Mouse (Mus musculus): ENCODE measurements around the gene Ttc28. TPM values are rescaled to one million over a fixed set of nuclear protein-coding genes. Genes with fewer than 3 reads are reported as not detected.

Gene Ttc28
- polyA plus RNA-seq, 1 experiment: 14.4 TPM

- Histone ChIP-seq H3K4me3 (replicated peaks; ENCODE audit: extremely low read depth, low read depth, low read length) (no peak overlapping the region), H3K4me1 (ENCODE audit: control insufficient read depth, insufficient read depth, low read length) (peaks cover 7% of the 10 kb centered on the region; the same call in 1 of the 2 replicates)
- 62% methylated on average over 4 of the region's 4 CpGs for WGBS
- TF ChIP-seq CTCF (IDR thresholded peaks at IDR 0.05; ENCODE audit: insufficient read depth, low read length): no peak
- TF ChIP-seq POLR2A (IDR thresholded peaks at IDR 0.05; ENCODE audit: borderline replicate concordance, extremely low read depth, low read depth, low read length): no peak
- DNase-seq: no peak
Measured at GRCm38 (mm10) chr5:111204976-111205586, 325.5 kb downstream of the Ttc28 start.

DNA sequence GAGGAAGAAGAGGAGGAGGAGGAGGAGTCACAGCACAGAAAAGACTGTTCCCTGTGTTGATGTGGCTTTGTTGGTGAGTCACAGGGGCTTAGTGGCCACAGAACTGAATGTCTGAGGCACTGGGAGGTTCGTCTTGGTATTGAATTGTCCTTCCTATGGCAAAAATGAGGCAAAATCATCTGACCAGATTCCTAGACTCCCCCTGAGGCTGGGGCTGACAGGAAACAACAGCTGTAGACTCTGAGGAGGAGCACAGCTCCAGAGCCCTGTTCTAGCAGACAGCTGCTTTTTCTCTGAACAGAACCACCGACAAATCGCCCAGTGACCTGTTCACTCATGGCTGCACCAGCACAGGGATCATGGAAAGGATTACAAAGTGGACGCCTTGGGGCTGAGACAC lies 326.2 kb downstream of the Ttc28 start:
- Histone ChIP-seq H3K4me3 (replicated peaks; ENCODE audit: extremely low read depth, low read depth, low read length) (no peak overlapping the region), H3K4me1 (ENCODE audit: control insufficient read depth, insufficient read depth, low read length) (peaks cover 5% of the 10 kb centered on the region; the same call in 1 of the 2 replicates)
- no peak for DNase-seq
- WGBS: 54% methylated on average over 4 of the region's 4 CpGs
- no peak for TF ChIP-seq CTCF (IDR thresholded peaks at IDR 0.05; ENCODE audit: insufficient read depth, low read length)
- TF ChIP-seq POLR2A (IDR thresholded peaks at IDR 0.05; ENCODE audit: borderline replicate concordance, extremely low read depth, low read depth, low read length): no peak

DNA sequence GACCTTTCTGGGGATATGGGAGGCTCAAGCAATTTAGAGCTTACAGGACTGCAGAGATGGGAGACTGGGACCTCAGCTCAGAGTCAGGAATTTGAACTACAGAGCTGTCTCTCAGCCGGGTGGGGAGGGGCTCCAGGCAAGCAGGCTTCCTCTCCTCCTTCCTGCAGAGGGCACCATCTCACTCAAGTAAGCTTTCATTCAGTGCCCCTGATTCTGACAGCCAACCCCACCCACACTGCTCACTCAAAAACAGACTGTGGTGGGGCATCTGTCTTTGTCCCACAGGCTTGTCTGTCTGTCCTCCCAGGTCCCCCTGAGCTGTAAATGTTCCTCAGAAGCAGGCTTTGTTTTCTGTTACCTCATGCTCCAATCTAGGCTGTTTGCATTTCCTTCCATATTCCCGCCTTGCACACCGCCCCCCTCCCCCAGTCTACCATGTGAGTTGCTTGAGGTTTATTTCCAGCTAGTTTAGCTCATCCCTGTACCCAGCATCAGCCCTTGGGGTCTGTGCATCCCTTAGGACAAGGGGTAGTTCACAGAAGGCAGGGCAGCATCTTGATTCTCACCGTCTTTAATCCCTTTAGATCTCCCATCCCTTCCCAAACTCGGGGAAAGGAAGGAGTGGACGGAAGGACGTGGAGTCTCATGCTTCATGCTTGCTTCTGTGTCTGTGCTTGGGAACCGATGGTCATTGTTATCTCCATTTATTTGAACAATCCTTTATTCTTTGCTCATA lies 328.5 kb downstream of the Ttc28 start:
- TF ChIP-seq CTCF (IDR thresholded peaks at IDR 0.05; ENCODE audit: insufficient read depth, low read length) (peak; percentile 66), POLR2A (IDR thresholded peaks at IDR 0.05; ENCODE audit: borderline replicate concordance, extremely low read depth, low read depth, low read length) (no peak)
- 38% methylated on average over 8 of the region's 8 CpGs for WGBS
- DNase-seq: no peak

GRCm38 (mm10) chr5:111208660-111208969 lies 329.0 kb downstream of the Ttc28 start:
- Histone ChIP-seq H3K4me1 (ENCODE audit: control insufficient read depth, insufficient read depth, low read length) (peaks cover 2% of the 10 kb centered on the region; the same call in 1 of the 2 replicates), H3K4me3 (replicated peaks; ENCODE audit: extremely low read depth, low read depth, low read length) (no peak overlapping the region)
- peak; percentile 56 for DNase-seq
- TF ChIP-seq CTCF (IDR thresholded peaks at IDR 0.05; ENCODE audit: insufficient read depth, low read length): peak; percentile 95
- no peak for TF ChIP-seq POLR2A (IDR thresholded peaks at IDR 0.05; ENCODE audit: borderline replicate concordance, extremely low read depth, low read depth, low read length)
- WGBS: 43% methylated on average over 5 of the region's 5 CpGs

More for the DNA sequence above, 328.5 kb downstream of the Ttc28 start:
- H3K4me3 ChIP-seq (replicated peaks; ENCODE audit: extremely low read depth, low read depth, low read length): no peak overlapping the region
- peaks cover 2% of the 10 kb centered on the region; the same call in 1 of the 2 replicates for H3K4me1 ChIP-seq (ENCODE audit: control insufficient read depth, insufficient read depth, low read length)

DNA sequence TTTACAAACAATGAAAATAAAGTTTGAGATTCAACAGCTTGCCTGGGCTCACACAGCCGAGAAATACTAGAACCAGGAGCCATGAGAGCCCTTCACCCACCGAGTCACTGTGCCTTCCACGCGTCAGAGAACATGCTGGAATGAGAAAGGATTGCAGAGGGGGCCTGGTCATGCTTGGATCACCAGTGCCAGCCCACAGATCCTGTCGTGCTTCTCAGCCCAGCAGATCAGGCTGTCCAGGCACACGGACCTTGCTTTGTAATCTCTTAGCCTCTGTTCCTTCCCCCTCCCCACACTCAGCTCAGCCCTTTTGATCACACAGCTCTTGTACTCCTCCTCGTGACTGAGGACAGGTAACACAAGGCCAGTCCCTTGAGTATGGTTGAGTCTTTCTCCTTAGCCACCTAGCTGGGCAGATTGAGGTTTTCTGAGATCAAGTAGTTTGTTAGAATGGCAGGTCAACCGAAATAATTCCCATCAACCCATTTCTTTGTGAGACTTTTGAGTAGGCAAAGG lies 334.4 kb downstream of the Ttc28 start:
- Histone ChIP-seq H3K4me1 (ENCODE audit: control insufficient read depth, insufficient read depth, low read length) (peaks cover 19% of the 10 kb centered on the region), H3K4me3 (replicated peaks; ENCODE audit: extremely low read depth, low read depth, low read length) (no peak overlapping the region)
- 49% methylated on average over 8 of the region's 8 CpGs for WGBS
- TF ChIP-seq POLR2A (IDR thresholded peaks at IDR 0.05; ENCODE audit: borderline replicate concordance, extremely low read depth, low read depth, low read length): no peak
- TF ChIP-seq CTCF (IDR thresholded peaks at IDR 0.05; ENCODE audit: insufficient read depth, low read length): no peak
- no peak for DNase-seq

GRCm38 (mm10) chr5:111214890-111215289 lies 335.3 kb downstream of the Ttc28 start:
- Histone ChIP-seq H3K4me3 (replicated peaks; ENCODE audit: extremely low read depth, low read depth, low read length) (no peak overlapping the region), H3K4me1 (ENCODE audit: control insufficient read depth, insufficient read depth, low read length) (peaks cover 19% of the 10 kb centered on the region)
- 59% methylated on average over 13 of the region's 13 CpGs for WGBS
- TF ChIP-seq POLR2A (IDR thresholded peaks at IDR 0.05; ENCODE audit: borderline replicate concordance, extremely low read depth, low read depth, low read length) (no peak), CTCF (IDR thresholded peaks at IDR 0.05; ENCODE audit: insufficient read depth, low read length) (no peak)
- DNase-seq: no peak

DNA sequence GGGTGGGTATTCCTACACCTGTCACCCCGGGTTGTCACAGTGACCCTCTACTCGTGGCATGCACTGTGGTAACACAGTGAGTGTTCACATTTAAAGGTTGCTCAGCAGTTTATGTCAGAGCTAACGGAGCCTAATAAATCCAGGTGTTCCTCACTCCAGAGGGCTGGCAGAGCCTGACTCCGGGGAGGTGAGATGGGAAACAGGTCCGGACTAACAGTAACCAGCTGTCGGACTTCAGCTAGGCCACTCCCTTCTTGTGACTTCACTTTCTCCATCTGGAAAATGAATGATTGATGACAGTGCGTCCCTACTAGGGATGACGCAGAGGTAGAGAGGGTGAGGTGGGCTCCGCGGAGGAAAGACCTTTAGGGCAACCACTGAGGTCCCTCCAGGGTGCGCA lies 336.1 kb downstream of the Ttc28 start:
- 78% methylated on average over 11 of the region's 11 CpGs for WGBS
- TF ChIP-seq POLR2A (IDR thresholded peaks at IDR 0.05; ENCODE audit: borderline replicate concordance, extremely low read depth, low read depth, low read length): no peak
- TF ChIP-seq CTCF (IDR thresholded peaks at IDR 0.05; ENCODE audit: insufficient read depth, low read length): no peak
- DNase-seq: no peak

GRCm38 (mm10) chr5:111216166-111216565 lies 336.6 kb downstream of the Ttc28 start:
- WGBS: 82% methylated on average over 9 of the region's 9 CpGs
- H3K4me1 ChIP-seq (ENCODE audit: control insufficient read depth, insufficient read depth, low read length): peaks cover 16% of the 10 kb centered on the region
- TF ChIP-seq POLR2A (IDR thresholded peaks at IDR 0.05; ENCODE audit: borderline replicate concordance, extremely low read depth, low read depth, low read length): no peak
- no peak for TF ChIP-seq CTCF (IDR thresholded peaks at IDR 0.05; ENCODE audit: insufficient read depth, low read length)
- no peak overlapping the region for H3K4me3 ChIP-seq (replicated peaks; ENCODE audit: extremely low read depth, low read depth, low read length)
- no peak for DNase-seq

More for the DNA sequence above, 336.1 kb downstream of the Ttc28 start:
- Histone ChIP-seq H3K4me1 (ENCODE audit: control insufficient read depth, insufficient read depth, low read length) (peaks cover 19% of the 10 kb centered on the region), H3K4me3 (replicated peaks; ENCODE audit: extremely low read depth, low read depth, low read length) (no peak overlapping the region)

DNA sequence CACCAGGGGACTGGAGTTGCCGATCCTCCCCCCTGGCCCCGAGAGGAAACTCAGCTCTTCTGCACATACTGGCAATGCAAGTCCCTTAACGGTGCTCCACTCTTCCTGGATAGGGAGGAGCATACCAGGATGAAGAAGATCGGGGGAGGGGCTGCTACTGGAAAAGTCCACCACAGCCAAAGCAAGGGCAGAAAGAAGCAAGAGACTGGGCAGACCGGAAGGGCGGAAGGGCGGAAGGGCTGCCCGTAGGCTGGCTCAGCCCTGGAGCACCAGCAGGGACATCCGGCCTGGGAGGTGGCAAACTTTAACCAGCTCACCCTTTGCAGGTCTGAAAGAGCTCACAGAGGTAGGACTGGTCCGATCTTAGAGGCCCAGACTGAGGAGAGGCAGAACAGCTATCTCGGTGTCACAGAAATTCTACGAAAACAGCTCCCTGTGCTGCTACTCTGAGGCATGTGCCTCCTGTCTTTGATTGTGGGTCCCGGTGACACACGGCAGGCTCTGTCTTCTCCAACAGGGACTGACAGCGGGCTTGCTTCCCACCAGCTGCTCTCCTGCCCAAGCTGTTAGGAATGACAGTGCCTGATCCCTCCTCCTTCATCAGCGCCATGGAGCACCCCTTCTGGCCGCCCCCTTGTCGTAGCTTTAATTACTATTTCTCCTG lies 338.0 kb downstream of the Ttc28 start:
- TF ChIP-seq CTCF (IDR thresholded peaks at IDR 0.05; ENCODE audit: insufficient read depth, low read length) (no peak), POLR2A (IDR thresholded peaks at IDR 0.05; ENCODE audit: borderline replicate concordance, extremely low read depth, low read depth, low read length) (no peak)
- Histone ChIP-seq H3K4me1 (ENCODE audit: control insufficient read depth, insufficient read depth, low read length) (peaks cover 16% of the 10 kb centered on the region), H3K4me3 (replicated peaks; ENCODE audit: extremely low read depth, low read depth, low read length) (peak overlapping the region; percentile 10)
- no peak for DNase-seq
- WGBS: 55% methylated on average over 18 of the region's 18 CpGs
